Mouse (Mus musculus) layer of hippocampus, postnatal 14 days (tissue): ENCODE measurements at regions not wholly inside any gene's neighbourhood (a gene's known extent, or its start where the extent isn't known, plus 50 kb on each side); places are given as distances from the start of the nearest gene placed in this dataset.
A peak's percentile ranks its signal among the peaks of the same experiment; 100 is the strongest.

Experiments used
- DNase-seq, 2 experiments: peaks; one replicate each; pipeline ENCODE4 v3.0.0; 2021 to 2022; ENCODE audit warnings: low spot score in 2 of 2, mixed read lengths in 1 of 2

DNA sequence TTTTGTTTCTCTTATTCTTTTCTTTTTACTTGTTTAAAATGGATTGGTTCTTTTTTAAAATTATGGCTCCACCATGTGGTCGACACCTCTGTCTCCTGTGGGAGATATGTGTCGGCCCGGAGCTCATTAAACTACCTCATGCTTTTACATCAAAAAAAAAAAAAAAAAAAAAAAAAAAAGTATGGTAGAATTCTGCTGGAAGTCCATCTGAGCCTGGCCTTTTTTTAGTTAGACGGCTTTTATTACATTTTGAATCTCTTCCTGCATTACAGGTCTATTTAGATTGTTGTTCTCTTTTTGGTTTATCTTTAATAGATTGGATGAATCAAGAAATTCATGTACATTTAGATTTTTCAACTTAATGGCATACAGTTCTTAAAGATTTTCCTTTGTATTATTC lies 350.8 kb upstream of the Ascc3 start:
- DNase-seq, result no peak

- no peak for DNase-seq
Observed at GRCm38 (mm10) chr10:50203587-50203986, 388.9 kb upstream of the Ascc3 start.

DNA sequence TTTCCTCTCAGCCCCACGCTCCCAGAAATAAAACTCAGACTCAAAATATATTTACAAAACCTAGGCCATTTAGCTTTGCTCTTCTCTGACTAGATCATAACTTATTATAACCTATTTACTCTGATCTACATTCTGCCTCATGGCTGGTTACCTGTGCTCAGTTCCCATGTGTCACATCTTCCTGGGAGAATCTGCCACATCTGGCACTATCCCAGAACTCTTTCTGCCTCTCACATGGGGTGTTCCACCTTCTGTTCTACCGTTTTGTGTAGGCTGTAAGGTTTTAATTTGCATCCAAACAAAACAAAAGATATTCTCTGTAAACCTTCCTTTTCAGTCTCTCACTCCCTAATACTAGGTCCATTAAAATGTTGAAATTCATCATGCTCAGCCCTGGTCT lies 390.8 kb upstream of the Ascc3 start:
- DNase-seq, result no peak

DNA sequence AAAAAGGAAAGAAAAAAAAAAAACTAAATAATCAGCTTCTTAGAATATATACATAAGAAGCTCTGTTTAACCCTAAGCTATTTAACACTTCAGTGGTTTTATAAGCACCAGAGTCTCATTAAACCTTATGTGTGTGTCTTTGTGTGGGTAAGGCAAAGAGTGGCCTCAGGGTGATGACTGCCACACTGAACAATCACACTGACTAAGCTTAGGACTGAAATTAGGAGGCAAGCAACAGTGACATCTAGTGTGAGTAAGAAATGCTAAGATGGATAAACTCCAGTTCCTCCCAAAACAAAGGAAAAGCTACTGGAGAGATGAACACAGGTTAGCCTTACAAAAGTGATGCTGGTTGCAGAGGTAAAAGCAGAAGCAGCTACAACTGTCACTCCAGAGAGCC lies 392.6 kb upstream of the Ascc3 start:
- no peak for DNase-seq

DNA sequence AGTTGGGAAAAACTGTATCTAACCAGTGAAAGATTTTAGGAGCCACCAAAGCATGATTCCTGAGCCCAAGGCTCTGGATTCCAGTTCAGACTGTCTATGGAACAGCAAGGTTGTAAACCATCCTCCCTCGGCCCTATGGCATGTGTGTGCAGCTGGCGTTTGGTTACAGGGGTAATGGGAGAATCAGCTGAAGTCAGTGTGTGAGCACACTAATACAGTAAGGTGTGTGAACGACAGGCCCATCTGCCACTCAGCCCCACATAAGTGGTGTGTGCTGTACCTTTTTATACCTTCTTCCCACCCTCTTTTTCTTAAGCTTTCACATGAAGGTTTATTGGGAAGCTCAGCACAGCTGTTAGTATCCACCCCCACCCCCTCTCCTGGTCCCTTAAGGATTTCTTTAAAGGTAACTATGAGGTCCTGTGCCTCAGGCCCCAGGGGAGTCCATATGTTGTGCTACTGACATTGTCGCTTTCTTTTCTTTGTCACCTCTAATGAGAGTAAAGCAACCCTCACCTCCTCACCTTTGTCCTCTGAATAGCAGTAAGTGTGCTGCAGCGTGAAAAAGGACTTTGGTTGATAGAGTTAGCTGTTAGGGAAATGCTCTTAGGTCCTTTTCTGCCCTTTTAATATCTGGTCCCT lies 394.5 kb upstream of the Ascc3 start:
- no peak for DNase-seq

GRCm38 (mm10) chr10:50190276-50190675 lies 401.7 kb upstream of the Grik2 start:
- DNase-seq, result peak in 1 of 2 experiments; percentile 27

GRCm38 (mm10) chr10:50169116-50169515 lies 380.6 kb upstream of the Grik2 start:
- DNase-seq, result no peak

- DNase-seq, result no peak
Observed at GRCm38 (mm10) chr10:50138351-50138750, 349.8 kb upstream of the Grik2 start.

GRCm38 (mm10) chr10:50137783-50138182 lies 349.2 kb upstream of the Grik2 start:
- DNase-seq, result peak; percentile 4 to 19

DNA sequence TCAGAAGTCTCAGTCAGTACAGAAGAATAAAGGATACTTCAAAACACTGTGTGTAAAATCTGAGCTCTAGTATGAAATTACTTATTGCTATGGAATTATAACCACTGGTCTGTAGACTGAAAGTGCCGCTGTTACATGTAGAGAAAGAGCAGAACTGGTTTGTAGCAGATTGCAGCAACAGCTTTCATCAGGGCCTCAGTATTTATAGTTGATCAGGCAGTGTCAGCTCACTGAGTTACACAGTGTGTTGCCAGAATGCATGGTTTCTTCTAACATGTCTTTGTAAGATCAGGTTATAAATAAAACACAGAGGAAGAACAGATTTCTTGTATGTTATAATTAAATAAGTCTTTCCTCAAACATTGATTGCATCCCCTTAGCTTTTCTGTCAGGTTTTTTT lies 347.6 kb upstream of the Grik2 start:
- peak in 1 of 2 experiments; percentile 28 for DNase-seq

- no peak for DNase-seq
Observed at GRCm38 (mm10) chr10:50135499-50135898, 346.9 kb upstream of the Grik2 start.
